Mouse (Mus musculus) limb, embryonic 11.5 days (tissue): ENCODE data around the gene Gm5346. TPM values are rescaled to one million over a fixed set of nuclear protein-coding genes. Genes with fewer than 3 reads are reported as not detected.
"Not testable (repeated sequence)": the region's sequence is repeated elsewhere in the genome, so short reads cannot be mapped to it uniquely, and the experiment has no call there.

Experiments used
- ATAC-seq: fragments of 200-750 bp; cut with Nextera tagmentation; 2 replicates; pipeline ENCODE4 v1.8.0; 2017; ENCODE audit warnings: low read depth; ENCODE audit not compliant: insufficient number of reproducible peaks, low FRiP score, low TSS enrichment
- DNase-seq: peaks from one replicate; pipeline ENCODE4 v3.0.0-alpha.2; 2015; ENCODE audit warnings: low spot score
- H3K27ac ChIP-seq: fragments of 300-500 bp; sonication (generic); replicated peaks from 2 replicates; pipeline ENCODE4 v1.5.1; 2014; ENCODE audit warnings: low read depth, mild to moderate bottlenecking, low read length
- H3K27me3 ChIP-seq: fragments of 300-500 bp; sonication (generic); 2 replicates; pipeline ENCODE4 v1.6.1; 2014; ENCODE audit warnings: mild to moderate bottlenecking, low read length, mixed read lengths; ENCODE audit not compliant: control insufficient read depth, insufficient read depth
- H3K36me3 ChIP-seq: fragments of 300-500 bp; sonication (generic); 2 replicates; pipeline ENCODE4 v1.6.1; 2014; ENCODE audit warnings: mild to moderate bottlenecking, low read length, moderate library complexity, mixed read lengths; ENCODE audit not compliant: control insufficient read depth, insufficient read depth
- H3K4me1 ChIP-seq: fragments of 300-500 bp; sonication (generic); 2 replicates; pipeline ENCODE4 v1.6.1; 2014; ENCODE audit warnings: low read length, mixed read lengths; ENCODE audit not compliant: control insufficient read depth, insufficient read depth
- H3K4me2 ChIP-seq: fragments of 300-500 bp; sonication (generic); 2 replicates; pipeline ENCODE4 v1.6.1; 2014; ENCODE audit warnings: low read depth, mild to moderate bottlenecking, moderate library complexity; ENCODE audit not compliant: severe bottlenecking
- H3K4me3 ChIP-seq: fragments of 300-500 bp; sonication (generic); 2 replicates; pipeline ENCODE4 v1.5.1; 2014; ENCODE audit warnings: low read depth, low read length
- H3K9ac ChIP-seq: fragments of 300-500 bp; sonication (generic); 2 replicates; pipeline ENCODE4 v1.6.1; 2014; ENCODE audit warnings: mild to moderate bottlenecking, low read length
- H3K9me3 ChIP-seq: fragments of 300-500 bp; sonication (generic); 2 replicates; pipeline ENCODE4 v1.6.1; 2016; ENCODE audit warnings: low read length; ENCODE audit not compliant: control insufficient read depth
- WGBS: fragments of 180-500 bp; shearing (Covaris S2); extraction: QIAGEN DNeasy Blood & Tissue Kit; methylation state at CpG from one replicate; pipeline ENCODE4 v1.1.7; 2014; 5-methylcytosine and 5-hydroxymethylcytosine counted together
- polyA plus RNA-seq: library from polyadenylated mRNA; unstranded; fragments of >200 nt; fragmentation: Nextera tagmentation; extraction: Ambion mirVana; gene quantifications from 2 replicates; pipeline ENCODE4 v1.2.1, GENCODE M21; 2014

Gm5346 gene
- not detected in 2 replicates for polyA plus RNA-seq

DNA sequence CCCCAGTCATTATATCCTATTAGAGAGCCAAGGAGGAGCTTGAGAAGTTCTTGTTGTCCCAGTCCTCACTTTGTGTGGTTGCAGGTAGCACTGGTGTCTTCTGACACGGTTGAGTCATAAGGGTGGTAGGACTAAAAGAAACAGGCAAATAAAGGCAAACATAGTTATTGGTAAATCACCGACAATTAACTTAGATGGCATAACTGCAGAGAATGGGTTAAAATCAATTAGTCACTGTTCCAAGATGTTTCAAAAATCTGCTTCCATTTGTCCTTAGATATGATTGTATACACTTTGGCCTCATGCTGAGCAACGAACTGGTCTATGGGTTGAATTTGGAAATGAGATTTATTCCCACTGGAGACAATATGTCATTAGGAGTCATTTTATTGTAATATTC, at the start of gene Gm5346:
TSS of gene Gm5346 (minus strand) at position 101 of the 400 bp plus-strand sequence.
- no peak for DNase-seq
- no peaks in the 10 kb centered on the region for H3K36me3 ChIP-seq
- ATAC-seq: no peak
- no peaks in the 10 kb centered on the region for H3K27me3 ChIP-seq
- H3K9ac ChIP-seq: no peak within 1 kb of the TSS
- WGBS: 87% methylated on average over 3 of the region's 3 CpGs
- H3K27ac ChIP-seq: no peak within 1 kb of the TSS
- no peaks in the 10 kb centered on the region for H3K4me1 ChIP-seq
- no peaks in the 10 kb centered on the region for H3K9me3 ChIP-seq
- no peak within 1 kb of the TSS for H3K4me3 ChIP-seq
- no peak within 1 kb of the TSS for H3K4me2 ChIP-seq

DNA sequence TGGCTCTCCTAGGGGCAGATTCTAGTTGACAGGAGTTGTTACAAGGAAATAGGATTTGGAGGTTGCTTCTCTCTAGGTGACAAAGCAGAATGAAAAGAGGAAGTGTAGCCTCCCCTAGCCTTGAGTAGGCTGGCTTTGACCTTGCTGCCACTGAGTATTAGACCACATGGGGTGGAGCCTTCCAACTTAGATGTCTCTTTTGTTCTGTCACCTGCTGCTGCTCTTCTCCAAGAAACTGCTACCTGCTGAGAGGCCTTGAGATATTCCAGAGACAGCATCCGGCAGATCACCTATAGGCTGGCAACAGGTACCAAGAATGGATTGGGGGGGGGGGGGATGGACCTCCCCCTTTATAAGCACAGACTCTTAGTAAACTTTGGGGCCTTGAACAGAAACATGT, 11.0 kb downstream of the Gm5346 start:
- H3K4me1 ChIP-seq: no peaks in the 10 kb centered on the region
- DNase-seq: no peak
- no peak overlapping the region for H3K4me3 ChIP-seq
- H3K27me3 ChIP-seq: no peaks in the 10 kb centered on the region
- H3K27ac ChIP-seq: no peak overlapping the region
- no peak for ATAC-seq
- H3K9me3 ChIP-seq: no peaks in the 10 kb centered on the region
- H3K4me2 ChIP-seq: no peak overlapping the region
- no peak overlapping the region for H3K9ac ChIP-seq
- 91% methylated on average over 1 of the region's 1 CpGs for WGBS
- H3K36me3 ChIP-seq: no peaks in the 10 kb centered on the region

DNA sequence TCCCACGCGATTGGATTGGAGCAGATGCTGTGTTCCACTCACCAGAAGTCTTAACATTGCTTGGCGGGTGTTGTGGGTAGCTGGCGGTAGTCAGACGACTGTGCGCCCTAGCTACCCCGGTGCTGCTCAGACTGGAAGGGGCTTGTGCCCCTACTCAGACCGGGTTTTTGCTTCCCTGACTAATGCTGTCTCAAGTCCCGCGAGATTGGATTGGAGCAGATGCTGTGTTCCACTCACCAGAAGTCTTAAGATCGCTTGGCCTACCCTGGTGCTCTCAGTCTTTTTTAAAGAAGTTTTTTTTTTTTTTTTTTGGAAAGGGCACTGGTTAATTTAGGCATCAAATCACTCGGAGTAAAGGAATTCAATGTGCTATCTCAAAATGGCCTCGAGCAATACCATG, 23.4 kb downstream of the Gm5346 start:
- H3K27me3 ChIP-seq, H3K36me3 ChIP-seq, H3K9me3 ChIP-seq, H3K4me1 ChIP-seq, H3K4me3 ChIP-seq, DNase-seq, H3K27ac ChIP-seq, ATAC-seq, H3K9ac ChIP-seq, H3K4me2 ChIP-seq: not testable (repeated sequence)
- 83% methylated on average over 13 of the region's 13 CpGs for WGBS

DNA sequence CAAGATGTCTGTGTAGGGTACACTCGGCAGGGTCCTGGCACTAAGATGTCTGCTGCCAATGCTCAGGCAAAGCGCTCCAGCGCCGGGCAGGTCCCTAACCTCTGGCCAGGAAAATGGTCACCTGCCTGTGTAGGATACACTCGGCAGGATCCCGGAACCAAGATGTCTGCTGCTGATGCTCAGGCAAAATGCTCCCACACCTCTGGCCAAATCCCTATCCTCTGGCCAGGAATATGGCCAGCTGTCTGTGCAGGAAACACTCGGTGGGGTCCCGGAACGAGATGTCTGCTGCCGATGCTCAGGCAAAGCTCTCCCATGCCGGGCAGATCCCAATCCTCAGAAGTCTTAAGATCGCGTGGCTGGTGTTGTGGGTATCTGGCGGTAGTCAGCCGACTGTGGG, 23.9 kb downstream of the Gm5346 start:
- WGBS: 96% methylated on average over 15 of the region's 15 CpGs
- H3K9me3 ChIP-seq, H3K36me3 ChIP-seq, H3K9ac ChIP-seq, ATAC-seq, H3K4me2 ChIP-seq, H3K4me1 ChIP-seq, H3K27ac ChIP-seq, DNase-seq, H3K4me3 ChIP-seq, H3K27me3 ChIP-seq: not testable (repeated sequence)

DNA sequence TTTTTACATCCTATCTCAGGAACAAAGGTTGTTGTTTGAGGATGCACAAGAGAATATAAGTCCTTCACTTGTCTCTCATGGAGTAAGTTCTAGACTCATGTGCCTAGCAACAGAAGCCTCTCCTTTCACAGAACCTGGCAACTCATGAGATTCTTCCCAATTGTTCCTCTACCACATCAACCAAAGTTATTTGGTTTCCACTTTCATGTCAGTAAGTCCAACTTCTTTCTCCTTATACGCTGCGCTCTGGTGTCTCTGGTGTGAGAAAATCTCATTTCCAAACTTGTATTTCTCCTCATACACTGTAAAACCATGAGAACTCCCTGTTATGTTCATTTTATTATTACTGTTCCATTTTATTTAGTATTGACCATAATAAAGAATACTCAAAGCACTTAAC, 50.5 kb downstream of the Gm5346 start, which contains the start of gene Adam26a:
TSS of gene Adam26a (minus strand) at position 101 of the 400 bp plus-strand sequence.
- not testable (repeated sequence) for H3K36me3 ChIP-seq, H3K4me1 ChIP-seq, H3K27ac ChIP-seq, H3K4me3 ChIP-seq, H3K9me3 ChIP-seq, H3K27me3 ChIP-seq, ATAC-seq, H3K4me2 ChIP-seq, H3K9ac ChIP-seq, DNase-seq
- 97% methylated on average over 2 of the region's 2 CpGs for WGBS

Other genes starting within 250 kb of the Gm5346 start
- not detected in 2 replicates for gene Adam26b, start 99.2 kb downstream of the Gm5346 start, polyA plus RNA-seq
- gene Adam26a, start 50.6 kb downstream of the Gm5346 start, polyA plus RNA-seq: not detected in 2 replicates
- not detected in 2 replicates for gene Adam34, start 82.8 kb upstream of the Gm5346 start, polyA plus RNA-seq